Mouse (Mus musculus) embryonic facial prominence, embryonic 14.5 days (tissue): Measurements from ENCODE around the gene Ebi3. TPM values are rescaled to one million over a fixed set of nuclear protein-coding genes. Genes with fewer than 3 reads are reported as not detected.

Source experiments
- ATAC-seq: fragments of 200-750 bp; cut with Nextera tagmentation; 2 replicates; pipeline ENCODE4 v1.8.0; 2017; ENCODE audit warnings: low read depth, moderate number of reproducible peaks, moderate TSS enrichment
- DNase-seq: peaks from one replicate; pipeline ENCODE4 v3.0.0-alpha.2; 2015; ENCODE audit warnings: low spot score
- H3K27ac ChIP-seq: fragments of 300-500 bp; sonication (generic); replicated peaks from 2 replicates; pipeline ENCODE4 v1.5.1; 2014; ENCODE audit warnings: low read depth, mild to moderate bottlenecking, low read length, moderate library complexity
- H3K27me3 ChIP-seq: fragments of 300-500 bp; sonication (generic); replicated peaks from 2 replicates; pipeline ENCODE4 v1.6.1; 2014; ENCODE audit warnings: low read length; ENCODE audit not compliant: control insufficient read depth, insufficient read depth
- H3K36me3 ChIP-seq: fragments of 300-500 bp; sonication (generic); 2 replicates; pipeline ENCODE4 v1.6.1; 2014; ENCODE audit warnings: low read length, mixed read lengths; ENCODE audit not compliant: control insufficient read depth, insufficient read depth
- H3K4me1 ChIP-seq: fragments of 300-500 bp; sonication (generic); 2 replicates; pipeline ENCODE4 v1.6.1; 2014; ENCODE audit warnings: antibody characterized with exemption, low read length; ENCODE audit not compliant: control insufficient read depth, insufficient read depth
- H3K4me2 ChIP-seq: fragments of 300-500 bp; sonication (generic); 2 replicates; pipeline ENCODE4 v1.6.1; 2014; ENCODE audit warnings: low read depth, mild to moderate bottlenecking, low read length, moderate library complexity, mixed read lengths
- H3K4me3 ChIP-seq: fragments of 300-500 bp; sonication (generic); 2 replicates; pipeline ENCODE4 v1.5.1; 2014; ENCODE audit warnings: low read depth, mild to moderate bottlenecking, low read length
- H3K9ac ChIP-seq: fragments of 300-500 bp; sonication (generic); 2 replicates; pipeline ENCODE4 v1.6.1; 2014; ENCODE audit warnings: low read depth, mild to moderate bottlenecking, low read length, moderate library complexity, mixed read lengths
- H3K9me3 ChIP-seq: fragments of 300-500 bp; sonication (generic); 2 replicates; pipeline ENCODE4 v1.6.1; 2016; ENCODE audit warnings: low read length; ENCODE audit not compliant: control insufficient read depth
- WGBS: fragments of 180-500 bp; shearing (Covaris S2); extraction: QIAGEN DNeasy Blood & Tissue Kit; methylation state at CpG from one replicate; pipeline ENCODE4 v1.1.7; 2014; 5-methylcytosine and 5-hydroxymethylcytosine counted together
- polyA plus RNA-seq: library from polyadenylated mRNA; unstranded; fragments of >200 nt; fragmentation: Nextera tagmentation; extraction: Ambion mirVana; gene quantifications from 2 replicates; pipeline ENCODE4 v1.2.1, GENCODE M21; 2014

Gene Ebi3
- polyA plus RNA-seq, 1 experiment from 2014 or later = 4.2 TPM

DNA sequence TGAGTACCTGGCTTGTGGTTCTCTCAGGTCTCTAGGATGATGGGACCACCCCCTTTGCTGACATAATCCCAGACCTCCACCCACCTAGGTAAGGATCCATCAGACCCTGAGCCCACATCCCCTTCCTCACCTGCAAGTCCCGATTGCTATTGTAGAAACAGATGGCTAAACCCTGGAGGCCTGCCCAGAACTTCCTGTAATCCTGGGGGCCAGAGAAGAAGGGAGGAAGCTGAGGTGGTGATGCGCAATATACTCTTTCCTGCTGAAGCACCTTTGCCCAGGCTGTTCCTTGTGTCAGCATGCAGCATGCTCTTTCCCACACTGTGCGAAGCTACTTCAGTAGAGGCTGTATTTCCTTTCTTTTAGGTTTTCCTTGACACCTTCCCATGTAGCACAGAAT is 50.6 kb downstream of the Ebi3 start:
- DNase-seq (no peak), ATAC-seq (no peak)
- no peak overlapping the region for H3K9ac ChIP-seq
- no peak overlapping the region for H3K4me2 ChIP-seq
- 0 out of 2 replicates have a peak, but pooled peaks cover 2% of the 10 kb centered on the region for H3K4me1 ChIP-seq
- WGBS = 85% methylated on average over 3 of the region's 3 CpGs
- H3K36me3 ChIP-seq = no peaks in the 10 kb centered on the region
- H3K9me3 ChIP-seq = no peaks in the 10 kb centered on the region
- H3K27me3 ChIP-seq = no peaks in the 10 kb centered on the region; the same call in 1 of the 2 replicates
- no peak overlapping the region for H3K27ac ChIP-seq
- no peak overlapping the region for H3K4me3 ChIP-seq

DNA sequence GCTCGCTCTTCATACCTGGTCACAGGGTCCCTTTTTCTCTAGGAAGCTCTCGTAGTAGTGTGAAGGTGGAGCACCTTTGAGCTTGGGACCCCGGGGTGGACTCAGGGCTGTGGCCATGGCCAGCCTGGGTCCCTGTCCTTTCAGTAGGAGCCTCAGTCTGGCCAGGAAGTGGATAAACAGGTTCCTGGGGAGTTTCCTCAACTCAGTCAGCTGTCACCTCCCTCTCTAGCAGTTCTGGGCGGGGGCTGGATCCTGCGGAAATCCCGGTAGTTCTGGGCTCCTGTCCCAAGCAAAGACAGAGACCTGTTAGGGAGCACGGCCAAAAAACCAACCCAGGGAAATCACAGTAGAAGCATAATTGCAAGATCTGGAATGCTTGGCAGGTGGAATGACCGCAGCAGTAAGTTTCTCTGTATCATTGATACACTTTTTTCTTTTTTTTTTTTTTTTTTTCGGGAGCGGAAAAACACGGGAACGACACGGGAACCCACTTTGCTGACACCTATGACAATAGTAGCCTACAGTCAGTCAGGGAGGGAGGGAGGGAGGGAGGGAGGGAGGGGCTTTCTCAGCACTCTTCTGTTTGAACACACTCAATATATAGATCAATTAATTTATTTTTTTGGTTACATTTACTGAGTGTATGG is 53.1 kb downstream of the Ebi3 start, which contains the start of the genes Stap2 and Mpnd:
TSS of gene Stap2 (minus strand) at position 170 of the 647 bp plus-strand sequence.
TSS of gene Mpnd (plus strand) at position 297 of the 647 bp plus-strand sequence.
- Histone ChIP-seq H3K36me3 (no peaks in the 10 kb centered on the region), H3K27me3 (no peaks in the 10 kb centered on the region; the same call in 1 of the 2 replicates), H3K4me3 (peak within 1 kb of the TSS; percentile 14; the same call in 1 of the 2 replicates), H3K27ac (no peak within 1 kb of the TSS), H3K4me2 (peak within 1 kb of the TSS; percentile 27), H3K4me1 (peaks cover 9% of the 10 kb centered on the region; the same call in 1 of the 2 replicates), H3K9me3 (no peaks in the 10 kb centered on the region), H3K9ac (peak within 1 kb of the TSS; percentile 37; the same call in 1 of the 2 replicates)
- ATAC-seq (no peak), DNase-seq (peak; percentile 79)
- 39% methylated on average over 13 of the region's 13 CpGs for WGBS

Other genes with a start within 250 kb of the Ebi3 start
- 4.7 and 5.0 TPM in 2 replicates for gene Pot1b, start 240.0 kb upstream of the Ebi3 start, polyA plus RNA-seq
- gene Adgre4, start 202.7 kb upstream of the Ebi3 start, polyA plus RNA-seq = 0.18 and 0.29 TPM in 2 replicates
- gene Zfp119a, start 73.7 kb upstream of the Ebi3 start, polyA plus RNA-seq = 8.5 and 11.7 TPM in 2 replicates
- 7.9 and 10.4 TPM in 2 replicates for gene Zfp959, start 60.5 kb upstream of the Ebi3 start, polyA plus RNA-seq
- 6.0 and 7.3 TPM in 2 replicates for gene Zfp119b, start 3.1 kb upstream of the Ebi3 start, polyA plus RNA-seq
- gene Yju2, start 6.5 kb downstream of the Ebi3 start, polyA plus RNA-seq = 16.8 and 20.2 TPM in 2 replicates
- 11.0 and 18.9 TPM in 2 replicates for gene Shd, start 17.8 kb downstream of the Ebi3 start, polyA plus RNA-seq
- 13.0 and 19.8 TPM in 2 replicates for gene Fsd1, start 33.9 kb downstream of the Ebi3 start, polyA plus RNA-seq
- gene Stap2, start 52.9 kb downstream of the Ebi3 start, polyA plus RNA-seq = 12.4 and 14.1 TPM in 2 replicates
- gene Mpnd, start 53.1 kb downstream of the Ebi3 start, polyA plus RNA-seq = 81.8 and 107 TPM in 2 replicates
- 156 and 167 TPM in 2 replicates for gene Sh3gl1, start 84.0 kb downstream of the Ebi3 start, polyA plus RNA-seq
- 14.2 and 16.5 TPM in 2 replicates for gene Chaf1a, start 87.8 kb downstream of the Ebi3 start, polyA plus RNA-seq
- 32.7 and 39.8 TPM in 2 replicates for gene Ubxn6, start 122.4 kb downstream of the Ebi3 start, polyA plus RNA-seq
- gene Hdgfl2, start 127.0 kb downstream of the Ebi3 start, polyA plus RNA-seq = 75.6 and 84.3 TPM in 2 replicates
- gene Plin4, start 157.2 kb downstream of the Ebi3 start, polyA plus RNA-seq = 0.08 and 0.33 TPM in 2 replicates
- 0.54 and 0.57 TPM in 2 replicates for gene Plin5, start 165.0 kb downstream of the Ebi3 start, polyA plus RNA-seq
- gene Lrg1, start 169.4 kb downstream of the Ebi3 start, polyA plus RNA-seq = 0.62 and 1.3 TPM in 2 replicates
- gene Sema6b, start 187.7 kb downstream of the Ebi3 start, polyA plus RNA-seq = 4.3 and 5.4 TPM in 2 replicates
- 10.2 and 12.3 TPM in 2 replicates for gene Tnfaip8l1, start 209.8 kb downstream of the Ebi3 start, polyA plus RNA-seq
- 98.8 and 99.5 TPM in 2 replicates for gene Mydgf, start 231.3 kb downstream of the Ebi3 start, polyA plus RNA-seq